In genomic region chr5:122354492-122355067, GRCm38 (mm10) we compare ENCODE assay signal across 1 mouse cellular context.
TF ChIP-seq lines count a peak whose summit lies in the region.

No protein-coding gene starts in this region.

TF ChIP-seq in MEL, 35 proteins besides CTCF, POLR2A, EP300 and RAD21 (continued from another document):
- no peak for TF ChIP-seq CHD1 (IDR thresholded peaks at IDR 0.05; ENCODE audit: low read depth, low read length)
- no peak for TF ChIP-seq SMC3 (IDR thresholded peaks at IDR 0.05; ENCODE audit: low read depth, low read length)
